Mouse (Mus musculus): ENCODE measurements around the gene Slc47a1.
"Not testable (repeated sequence)": the region's sequence is repeated elsewhere in the genome, so short reads cannot be mapped to it uniquely, and the experiment has no call there.

The Slc47a1 gene

DNA sequence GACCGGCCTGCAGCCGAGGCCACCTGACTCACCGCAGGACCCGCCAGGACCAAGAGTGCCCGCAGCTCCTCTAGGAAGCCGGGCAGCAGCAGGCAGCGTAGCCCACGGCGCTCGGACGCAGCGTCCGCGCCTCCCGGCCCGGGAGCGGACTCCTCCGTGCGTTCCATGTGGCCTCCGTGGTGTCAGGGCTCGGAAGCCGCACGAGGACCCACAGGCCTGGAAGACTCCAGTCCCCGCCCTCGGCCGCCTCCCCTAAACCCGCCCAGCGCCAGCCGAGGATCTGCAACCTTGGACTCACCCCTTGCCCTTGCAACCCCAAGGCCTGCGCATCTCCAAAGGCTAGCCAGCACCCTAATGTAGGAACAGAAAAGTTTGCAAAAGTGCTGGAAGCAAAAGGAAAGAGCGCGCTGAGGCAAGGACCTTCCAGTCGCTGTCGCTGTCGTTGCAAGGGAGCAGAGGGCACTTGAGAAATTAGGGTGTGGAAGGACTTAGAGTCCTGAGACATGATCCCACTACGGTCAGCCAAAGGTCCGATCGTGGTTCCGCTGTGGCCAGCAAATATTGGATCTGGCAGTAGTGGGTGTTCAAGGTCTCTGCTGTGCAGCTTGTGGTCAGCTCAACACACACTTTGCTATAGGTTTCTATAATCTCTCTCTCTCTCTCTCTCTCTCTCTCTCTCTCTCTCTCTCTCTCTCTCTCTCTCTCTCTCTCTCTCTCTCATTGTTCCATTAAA, at the start of gene Slc47a1:
Gene Slc47a1, minus strand, starts transcription at position 465 of the 733 bp plus-strand sequence.
- no peak for DNase-seq (ENCODE audit: low spot score in 2 of 2)

DNA sequence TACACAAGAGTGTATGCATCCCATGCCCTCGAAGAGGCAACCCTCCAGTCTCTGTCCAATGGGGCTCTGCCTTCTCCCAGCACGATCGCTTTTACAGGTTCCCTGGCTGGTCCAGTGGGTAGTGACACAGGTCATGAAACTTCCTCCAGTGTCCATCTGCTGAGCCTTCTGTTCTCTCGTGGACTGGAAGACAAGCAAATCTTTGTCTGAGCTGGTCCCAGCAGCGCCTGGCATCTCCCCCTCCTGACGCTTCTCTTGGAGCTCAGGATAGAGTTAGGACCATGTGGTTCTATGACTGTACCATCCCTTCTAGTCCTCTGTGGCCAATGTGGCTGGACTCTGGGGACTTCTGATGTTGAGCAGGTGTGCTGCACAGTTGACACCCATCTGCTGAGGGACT, 41.1 kb upstream of the Slc47a1 start:
- DNase-seq (ENCODE audit: low spot score in 2 of 2): no peak

DNA sequence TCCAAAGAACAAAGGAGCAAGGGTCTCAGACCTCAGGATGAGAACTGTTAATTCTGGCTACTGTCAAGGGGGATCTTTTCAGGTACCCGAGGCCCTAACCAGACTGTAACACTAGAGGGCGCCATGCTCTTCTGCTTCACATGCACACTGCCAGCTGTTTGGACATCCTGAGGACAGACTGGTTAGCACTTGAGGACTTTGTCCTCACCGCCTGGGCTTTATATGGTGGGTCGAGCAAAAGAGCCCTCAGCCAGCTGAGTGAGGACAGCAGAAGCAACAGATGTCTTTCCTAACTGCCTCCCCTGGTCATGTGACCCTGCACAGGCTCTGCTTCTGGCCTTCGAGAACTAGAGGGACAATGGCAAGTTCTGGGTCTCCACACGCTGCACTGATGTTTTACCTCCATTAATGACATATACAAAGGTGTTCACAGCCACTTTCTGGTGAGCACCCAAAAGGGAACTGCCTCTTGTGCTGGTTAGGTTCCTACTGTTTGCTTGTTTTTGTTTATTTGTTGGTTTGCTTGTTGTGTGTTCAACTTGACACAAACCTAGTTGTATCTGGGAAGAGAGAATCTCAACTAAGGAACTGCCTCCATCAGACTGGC, 39.9 kb upstream of the Slc47a1 start:
- DNase-seq (ENCODE audit: low spot score in 2 of 2): peak; percentile 53 to 63

DNA sequence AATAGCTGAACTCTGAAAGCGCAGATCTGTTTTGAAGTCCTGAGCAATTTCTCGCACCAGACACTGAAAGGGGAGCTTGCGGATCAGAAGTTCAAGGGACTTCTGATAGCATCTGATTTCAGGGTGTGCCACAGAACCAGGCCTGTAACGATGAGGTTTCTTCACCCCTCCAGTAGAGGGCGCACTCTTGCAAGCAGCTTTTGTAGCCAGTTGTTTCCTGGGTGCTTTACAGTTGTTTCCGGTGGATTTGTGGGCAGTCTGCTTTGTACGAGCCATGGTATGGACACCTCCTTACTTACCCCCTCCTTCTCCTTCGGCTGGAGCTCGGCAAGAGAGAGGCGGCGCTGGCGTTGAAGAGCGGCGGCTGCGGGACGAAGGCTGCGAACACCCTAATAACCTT, 38.4 kb upstream of the Slc47a1 start:
- DNase-seq (ENCODE audit: low spot score in 2 of 2): peak; percentile 17 to 33

DNA sequence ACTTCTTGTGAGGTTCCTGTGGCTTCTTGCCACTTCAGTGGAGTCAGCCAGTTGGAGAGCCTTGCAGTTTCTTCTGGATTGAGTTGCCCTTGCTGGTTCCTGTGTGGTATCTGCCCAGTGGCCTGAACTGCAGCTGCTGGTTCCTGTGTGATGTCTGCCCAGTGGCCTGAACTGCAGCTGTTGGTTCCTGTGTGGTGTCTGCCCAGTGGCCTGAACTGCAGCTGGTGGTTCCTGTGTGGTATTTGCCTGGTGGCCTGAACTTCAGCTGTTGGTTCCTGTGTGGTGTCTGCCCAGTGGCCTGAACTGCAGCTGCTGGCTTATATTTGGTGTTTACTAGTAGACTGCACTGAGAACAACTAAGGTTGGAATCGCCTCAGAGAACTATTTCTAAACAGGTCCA, 37.3 kb upstream of the Slc47a1 start:
- DNase-seq (ENCODE audit: low spot score in 2 of 2): no peak

DNA sequence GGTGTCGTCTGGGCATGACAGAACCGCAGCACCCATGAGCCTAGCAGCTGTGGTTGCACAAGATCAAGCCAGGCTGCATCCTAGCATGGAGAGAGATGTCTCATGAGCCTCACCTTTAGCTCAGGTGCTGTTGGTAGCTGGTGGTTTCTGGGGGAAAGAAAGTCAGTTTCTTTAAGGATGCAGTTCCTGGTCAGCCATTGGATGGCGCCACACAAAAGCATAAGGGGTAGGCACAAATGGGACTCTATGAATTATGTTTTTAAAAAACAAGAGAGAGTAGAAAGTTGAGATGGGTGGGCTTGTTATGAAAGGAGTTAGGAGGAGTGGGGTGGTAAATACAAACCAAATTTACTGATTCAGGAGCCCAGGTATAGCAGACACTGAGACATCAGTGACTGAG, 36.4 kb upstream of the Slc47a1 start:
- no peak for DNase-seq (ENCODE audit: low spot score in 2 of 2)

DNA sequence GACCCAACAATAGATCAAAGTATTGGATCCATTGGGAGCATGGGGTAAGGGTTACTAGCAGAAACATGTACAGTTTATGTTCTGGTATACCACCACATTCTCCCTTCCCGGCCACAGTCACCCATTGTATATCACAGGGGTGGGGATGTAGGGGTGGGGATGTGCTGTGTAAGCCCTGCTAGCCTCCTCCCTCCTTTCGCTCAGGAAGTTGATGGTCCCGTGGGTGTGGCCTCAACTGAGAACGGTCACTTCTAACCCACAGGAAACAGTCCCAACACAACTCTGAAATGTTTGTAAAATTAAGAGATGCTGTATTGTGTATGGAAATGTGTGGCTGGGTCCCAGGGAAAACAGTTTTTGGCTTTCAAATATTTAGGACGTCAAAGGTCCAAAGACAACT, 35.3 kb upstream of the Slc47a1 start:
- no peak for DNase-seq (ENCODE audit: low spot score in 2 of 2)

DNA sequence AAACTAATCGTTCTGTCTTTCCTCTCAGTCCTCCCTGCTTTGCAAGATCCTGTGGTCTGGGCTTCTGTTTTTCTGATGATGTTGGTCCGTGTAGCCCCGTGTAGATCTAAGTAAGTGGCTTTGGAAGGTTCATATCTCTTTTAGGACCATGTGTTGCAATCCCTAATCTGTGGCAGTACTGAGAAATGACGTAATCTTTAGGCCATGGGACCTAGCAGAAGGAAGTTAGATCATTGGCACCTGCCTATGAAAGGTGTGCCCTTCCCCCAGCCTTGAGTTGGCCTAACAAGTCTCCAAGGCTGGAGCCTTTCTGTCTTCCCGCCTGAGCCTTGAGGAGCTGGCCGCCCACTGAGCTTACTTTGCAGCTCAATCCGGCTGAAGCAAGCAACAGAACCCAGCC, 33.7 kb upstream of the Slc47a1 start:
- no peak for DNase-seq (ENCODE audit: low spot score in 2 of 2)

DNA sequence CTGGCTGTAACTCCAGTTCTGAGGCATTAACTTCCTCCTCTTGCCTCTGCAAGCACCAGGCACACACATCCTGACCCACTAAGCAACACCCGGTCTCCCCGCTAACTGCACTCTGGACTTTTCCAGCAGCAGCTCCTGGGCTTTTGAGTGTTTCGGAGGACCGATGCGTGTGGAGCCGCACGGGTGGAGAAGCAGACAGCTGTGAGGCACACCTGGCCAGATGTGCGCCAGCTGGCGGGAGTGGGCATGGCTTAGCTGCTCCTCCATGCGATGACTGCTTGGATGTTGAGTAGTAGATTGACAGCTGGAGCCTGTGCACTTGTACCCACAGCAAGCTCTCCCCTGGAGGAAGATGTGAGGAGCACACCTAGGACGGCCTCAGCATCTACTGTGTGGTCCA, 33.1 kb upstream of the Slc47a1 start:
- no peak for DNase-seq (ENCODE audit: low spot score in 2 of 2)

DNA sequence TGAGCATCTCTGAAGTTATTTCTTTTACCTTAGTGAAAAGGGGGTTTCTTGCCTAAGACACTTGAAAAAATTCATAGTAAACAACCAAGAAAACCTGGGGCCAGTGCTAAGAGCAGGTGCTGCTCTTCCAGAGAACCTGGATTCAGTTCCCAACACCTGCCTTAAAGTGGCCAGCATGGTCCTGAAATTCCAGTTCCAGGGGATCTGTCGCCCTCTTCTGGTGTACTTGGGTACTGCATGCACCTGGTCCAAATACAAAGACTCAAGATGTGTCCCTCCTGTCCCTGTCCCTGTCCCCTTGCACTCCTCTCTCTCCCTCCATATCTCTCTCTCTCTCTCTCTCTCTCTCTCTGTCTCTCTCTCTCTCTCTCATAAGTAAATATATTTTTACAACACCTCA, 32.0 kb upstream of the Slc47a1 start:
- DNase-seq (ENCODE audit: low spot score in 2 of 2): peak; percentile 64 to 76

DNA sequence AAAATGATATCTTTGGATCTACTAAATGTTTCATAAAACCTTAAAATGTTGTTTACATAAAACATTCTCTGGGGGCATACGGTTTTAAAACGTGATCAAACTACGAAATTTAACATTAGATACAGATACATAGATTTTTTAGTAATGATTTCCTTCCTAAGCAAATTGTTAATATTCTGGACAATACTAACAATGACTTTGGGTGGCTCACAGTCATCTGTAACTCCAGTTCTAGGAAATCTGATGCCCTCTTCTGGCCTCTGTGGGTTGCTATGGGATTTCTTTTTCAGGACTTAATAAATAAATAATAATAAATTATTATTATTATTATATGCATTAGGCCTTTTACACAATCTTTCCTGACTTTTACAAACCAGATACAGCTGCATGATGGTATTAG, 30.9 kb upstream of the Slc47a1 start:
- no peak for DNase-seq (ENCODE audit: low spot score in 2 of 2)

DNA sequence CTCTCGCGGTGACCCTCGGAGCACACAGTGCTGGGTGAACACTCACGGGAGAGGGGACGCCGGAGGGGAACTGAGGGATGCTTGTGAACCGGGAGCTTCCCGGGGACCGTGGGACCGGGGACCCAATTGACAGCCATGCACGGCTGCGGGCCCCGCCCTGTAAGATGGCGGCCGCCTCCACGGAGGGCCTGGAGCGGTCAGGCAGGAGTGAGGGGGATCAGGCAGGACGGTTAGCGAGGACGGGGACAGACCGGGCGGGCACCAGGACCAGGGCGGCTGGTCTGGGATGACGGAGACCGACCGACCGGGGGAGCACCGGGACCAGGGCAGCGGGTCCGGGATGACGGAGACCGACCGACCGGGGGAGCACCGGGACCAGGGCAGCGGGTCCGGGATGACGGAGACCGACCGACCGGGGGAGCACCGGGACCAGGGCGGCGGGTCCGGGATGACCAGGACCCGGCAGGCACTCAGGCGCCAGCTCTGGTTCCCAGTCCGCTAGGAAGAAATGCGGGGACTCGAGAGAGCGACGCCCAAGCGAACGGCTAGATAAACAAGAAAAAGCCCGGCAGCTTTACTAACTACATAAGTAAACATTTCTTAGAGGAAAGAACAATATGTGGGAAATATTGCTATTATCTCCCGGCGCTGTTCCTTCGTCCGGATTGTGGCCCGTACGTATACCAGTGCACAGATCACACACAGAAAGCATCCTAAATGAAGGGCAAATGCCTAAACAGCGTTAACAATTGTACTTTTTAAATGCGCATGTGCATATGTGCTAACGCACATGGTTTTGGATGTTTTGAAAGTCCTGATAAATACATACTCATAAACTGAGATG, 30.3 kb upstream of the Slc47a1 start:
- DNase-seq (ENCODE audit: low spot score in 2 of 2): peak in 1 of 2 experiments; percentile 57

DNA sequence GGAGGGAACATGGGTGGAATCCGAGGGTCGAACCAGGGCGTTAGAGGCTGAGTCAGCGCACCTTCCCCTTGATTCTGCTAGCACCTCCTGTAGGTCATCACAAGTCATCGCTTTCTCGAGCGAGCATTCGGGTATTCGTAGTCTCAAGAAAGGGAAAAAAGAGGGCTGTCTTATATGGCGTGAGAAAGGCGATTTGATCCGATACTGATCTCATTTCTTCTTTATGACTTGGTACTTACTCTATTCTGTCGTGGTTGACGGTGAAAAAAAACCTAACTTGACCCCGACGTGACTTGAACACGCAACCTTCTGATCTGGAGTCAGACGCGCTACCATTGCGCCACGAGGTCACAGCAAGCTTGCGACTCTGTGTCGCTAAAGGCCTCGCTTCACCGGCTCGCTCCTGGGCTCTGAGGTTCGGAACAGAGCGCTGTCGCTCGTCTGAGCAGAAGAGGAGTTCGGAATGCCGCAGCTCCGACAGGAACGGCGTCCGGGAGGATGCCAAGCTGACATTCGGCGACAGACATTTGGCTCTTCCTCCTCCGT, 29.6 kb upstream of the Slc47a1 start:
- peak; percentile 86 to 87 for DNase-seq (ENCODE audit: low spot score in 2 of 2)

DNA sequence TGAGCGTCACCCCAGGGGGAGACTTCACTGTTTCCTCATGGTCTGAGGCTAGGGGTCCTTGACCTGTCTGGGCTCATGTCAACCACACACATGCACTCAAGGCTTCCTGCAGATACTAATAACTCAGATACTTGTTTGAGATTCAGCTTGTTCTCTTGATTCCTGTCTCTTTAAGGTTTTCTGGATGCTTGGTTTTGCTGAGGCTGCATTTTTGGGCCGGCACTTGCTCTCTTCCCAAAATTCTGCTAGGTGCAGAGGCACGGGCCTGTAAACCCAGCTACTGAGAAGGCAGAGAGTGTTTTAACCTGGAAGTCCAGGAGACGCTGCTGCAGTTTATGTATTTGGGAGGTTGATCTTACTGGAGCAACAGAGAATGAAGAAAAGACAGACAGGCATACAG, 23.6 kb upstream of the Slc47a1 start:
- no peak for DNase-seq (ENCODE audit: low spot score in 2 of 2)

DNA sequence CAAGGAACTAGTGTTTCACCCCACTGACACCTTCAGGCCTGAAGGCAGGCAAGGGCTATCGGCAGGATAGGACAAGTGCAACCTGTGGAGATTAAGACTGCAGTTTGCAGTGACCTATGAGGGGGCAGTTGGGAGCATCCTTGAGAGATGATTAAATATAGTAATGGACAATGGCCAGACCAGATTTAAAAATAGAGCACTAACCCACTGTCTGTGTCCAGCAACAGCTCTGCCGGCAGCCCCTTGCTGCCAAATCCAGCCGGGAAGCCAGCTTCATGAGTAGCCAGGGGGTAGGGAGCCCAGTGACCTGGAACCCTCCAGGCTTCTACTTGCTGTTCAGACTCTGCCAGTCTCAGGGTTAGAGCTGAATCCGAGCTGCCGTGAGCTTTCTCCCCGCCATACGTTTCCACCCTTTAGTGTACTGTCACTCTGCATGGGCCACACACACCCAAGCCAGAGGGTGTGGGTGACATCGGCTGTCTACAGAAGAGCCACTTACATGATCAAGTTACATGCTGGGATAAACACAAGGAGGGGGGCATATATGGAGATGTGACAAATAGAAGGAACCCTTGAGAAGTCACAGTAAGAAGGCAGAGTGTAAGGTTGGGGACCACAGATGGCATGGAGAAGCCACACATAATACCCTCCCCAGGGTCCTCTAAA, 22.7 kb upstream of the Slc47a1 start:
- no peak for DNase-seq (ENCODE audit: low spot score in 2 of 2)

DNA sequence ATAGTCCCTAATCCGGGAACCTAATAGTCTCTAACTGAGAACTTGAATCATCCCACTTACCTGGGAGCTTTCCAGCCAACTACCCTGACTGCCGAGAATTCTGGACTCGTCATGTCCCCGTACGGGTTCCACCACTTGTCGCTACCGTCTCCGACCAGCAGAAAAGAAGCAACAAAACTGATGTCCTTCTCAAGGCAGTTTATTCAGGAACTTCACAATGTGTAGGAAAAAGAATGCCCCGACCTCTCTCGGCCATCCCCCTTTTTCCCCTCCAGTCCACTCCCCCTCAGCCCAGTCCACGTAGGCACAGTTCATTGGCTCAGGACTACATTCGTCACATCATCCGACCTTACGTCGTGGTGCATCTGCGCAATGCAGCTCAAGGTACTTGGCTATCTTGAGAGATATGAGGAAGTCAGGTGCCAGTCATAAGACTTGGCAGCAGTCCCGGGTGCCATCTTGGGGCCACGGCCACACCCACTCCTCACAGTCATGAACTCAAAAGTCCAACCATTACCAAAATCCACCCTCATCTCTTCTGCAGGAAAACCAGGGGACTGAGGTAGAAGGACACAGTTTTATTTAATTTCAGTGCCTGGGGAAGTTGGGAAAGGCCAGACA, 19.4 kb upstream of the Slc47a1 start:
- not testable (repeated sequence) for DNase-seq (ENCODE audit: low spot score in 2 of 2)

DNA sequence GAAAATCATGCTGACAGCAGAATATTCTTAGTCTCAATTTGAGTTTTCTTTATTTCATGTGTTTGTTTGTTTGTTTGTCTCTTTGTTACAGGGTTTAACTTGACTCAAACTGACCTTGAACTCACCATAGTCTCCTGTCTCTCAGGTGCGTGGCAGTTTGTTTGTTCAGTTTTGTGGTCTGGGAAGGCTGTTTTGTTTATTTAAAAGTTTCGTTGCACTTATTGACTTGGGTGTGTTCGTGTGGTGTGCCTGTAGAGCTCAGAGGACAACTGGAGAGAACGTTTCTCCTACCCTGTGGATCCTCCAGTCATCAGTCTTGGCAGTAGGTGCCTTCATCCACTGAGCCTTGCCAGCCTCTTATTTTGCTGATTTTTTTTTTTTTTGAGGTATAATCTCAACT, 10.8 kb upstream of the Slc47a1 start:
- DNase-seq (ENCODE audit: low spot score in 2 of 2): no peak

DNA sequence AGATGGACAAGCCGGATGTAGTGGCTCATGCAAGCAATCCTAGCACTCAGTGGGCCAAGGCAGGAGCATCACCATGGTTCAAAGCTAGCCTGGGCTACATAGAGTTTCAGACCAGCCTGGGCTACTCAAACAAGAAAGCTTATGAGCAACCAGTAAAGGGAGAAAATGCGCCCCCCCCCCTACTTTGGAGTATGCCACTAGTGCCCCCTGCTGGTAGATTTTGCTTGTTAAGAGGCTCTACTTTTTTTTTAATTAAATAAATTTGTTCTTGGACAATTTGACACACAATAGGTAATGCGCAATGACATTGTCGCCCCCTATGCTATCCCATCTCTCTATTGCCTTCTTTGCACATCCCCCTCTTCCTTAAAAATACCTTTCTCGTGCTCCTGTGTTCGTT, 9.9 kb upstream of the Slc47a1 start:
- DNase-seq (ENCODE audit: low spot score in 2 of 2): no peak

DNA sequence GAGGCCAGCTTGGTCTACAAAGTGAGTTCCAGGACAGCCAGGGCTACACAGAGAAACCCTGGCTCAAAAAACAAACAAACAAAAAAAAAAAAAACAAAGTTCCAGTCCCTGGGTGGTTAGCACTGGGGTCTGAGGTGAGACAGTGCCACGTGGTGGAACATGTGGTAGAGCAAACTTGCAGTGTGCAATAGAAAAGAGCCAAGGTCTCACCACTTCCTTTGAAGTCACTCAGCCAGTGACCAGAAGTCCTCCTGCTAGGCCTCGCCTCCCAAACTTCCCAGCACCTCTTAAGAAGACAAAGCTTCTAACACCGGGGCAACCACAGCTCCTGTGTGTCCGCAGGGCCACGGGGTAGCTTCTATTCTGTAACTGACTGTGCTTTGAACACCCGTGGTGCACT, 9.1 kb upstream of the Slc47a1 start:
- DNase-seq (ENCODE audit: low spot score in 2 of 2): no peak

DNA sequence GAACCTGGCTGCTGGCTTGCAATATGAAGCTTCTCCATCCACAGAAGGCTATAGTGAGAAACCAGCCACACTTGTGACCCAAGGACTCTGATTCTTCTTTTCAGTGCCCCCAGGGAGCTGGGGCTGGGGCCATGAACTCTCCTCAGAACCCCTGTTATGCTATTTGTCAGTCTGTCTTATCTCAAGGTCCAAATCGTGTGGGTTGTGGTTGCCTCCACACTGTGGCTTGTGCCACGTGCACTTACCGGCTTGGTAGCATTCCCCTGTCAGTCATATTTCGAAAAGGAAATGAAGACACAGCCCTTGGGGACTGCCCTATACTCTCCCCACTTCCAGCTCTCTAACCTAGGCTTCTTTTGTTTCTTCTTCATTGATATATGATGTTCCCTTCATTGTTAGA, 7.6 kb upstream of the Slc47a1 start:
- DNase-seq (ENCODE audit: low spot score in 2 of 2): no peak

DNA sequence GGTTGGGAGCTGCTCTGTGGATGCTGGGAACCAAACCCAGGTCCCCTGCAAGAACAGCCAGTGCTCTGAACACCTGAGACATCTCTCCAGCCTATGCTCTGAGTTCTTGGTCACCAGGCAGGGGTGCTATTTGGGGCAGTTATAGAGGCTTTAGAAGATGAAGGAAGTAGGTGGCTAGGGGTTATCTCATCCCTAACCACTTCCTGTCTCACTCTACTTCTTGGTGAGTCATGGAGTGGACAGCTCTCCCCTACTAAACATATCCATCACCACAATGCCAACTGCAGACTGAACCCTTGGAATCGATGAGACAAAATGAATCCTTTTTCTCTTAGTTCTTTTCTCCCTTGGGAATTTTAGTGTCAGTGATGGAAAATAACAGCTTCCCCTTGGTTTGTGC, 3.1 kb upstream of the Slc47a1 start:
- DNase-seq (ENCODE audit: low spot score in 2 of 2): no peak

DNA sequence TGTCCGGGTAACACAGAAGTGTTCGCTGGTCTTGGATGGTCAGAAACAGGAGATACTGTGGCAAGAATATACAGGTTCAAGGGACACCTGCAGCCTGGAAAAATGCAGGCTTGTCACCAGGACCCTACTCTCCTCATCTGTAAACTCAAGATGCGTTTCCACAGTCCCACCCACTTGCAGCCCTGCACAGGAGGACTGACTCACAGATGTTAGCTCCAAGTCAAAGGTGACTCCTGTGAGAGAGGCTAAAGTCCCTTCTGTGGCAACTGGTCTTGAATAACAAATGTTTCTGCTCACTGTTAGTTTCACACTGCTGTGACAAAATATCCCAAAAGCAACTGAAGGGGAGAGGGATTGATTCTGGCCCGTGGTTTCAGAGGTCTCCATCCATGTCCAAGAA, 506 bp upstream of the Slc47a1 start:
- DNase-seq (ENCODE audit: low spot score in 2 of 2): no peak
